ENCODE assay signal across 21 mouse cellular contexts in genomic region chr2:174226660-174227059, GRCm38 (mm10).
"Had no signal": no experiment of that assay in that cellular context is flagged by ENCODE, and none has a peak within 500 bp of the region (broad histone marks: within the 10 kb centered on the region; RNA-seq: fewer than 3 reads in every experiment).

No protein-coding gene starts in this region.

- H3K9ac ChIP-seq: limb, embryonic 13.5 days; liver, embryonic 12.5 days; liver, embryonic 15.5 days; lung, embryonic 15.5 days; midbrain, embryonic 13.5 days had no signal

- H3K27ac ChIP-seq: kidney, postnatal 0 days; layer of hippocampus, adult 2 months; limb, embryonic 10.5 days; limb, embryonic 13.5 days; liver, embryonic 12.5 days; liver, embryonic 15.5 days; lung, embryonic 15.5 days; midbrain, embryonic 10.5 days; midbrain, embryonic 13.5 days had no signal

- H3K9me3 ChIP-seq: limb, embryonic 10.5 days; limb, embryonic 13.5 days; liver, embryonic 12.5 days; liver, embryonic 15.5 days; lung, embryonic 15.5 days; megakaryocyte, embryonic 14.5 days; midbrain, embryonic 10.5 days; midbrain, embryonic 13.5 days had no signal

- H3K27me3 ChIP-seq: limb, embryonic 13.5 days; liver, embryonic 12.5 days; liver, embryonic 15.5 days; lung, embryonic 15.5 days; megakaryocyte, embryonic 14.5 days; midbrain, embryonic 13.5 days had no signal

- DNase-seq: kidney, adult 2 months; kidney, postnatal 25 days; layer of hippocampus, adult 9-11 months; liver; lung, adult 18-20 months; lung, postnatal 10 days; lung, postnatal 36 days; right cerebral cortex, postnatal 14 days; right cerebral cortex, postnatal 4 days; thymus, postnatal 25 days had no signal

- H3K4me1 ChIP-seq: limb, embryonic 10.5 days; limb, embryonic 13.5 days; liver, embryonic 12.5 days; liver, embryonic 15.5 days; lung, embryonic 15.5 days; megakaryocyte, embryonic 14.5 days; midbrain, embryonic 10.5 days; midbrain, embryonic 13.5 days had no signal

- H3K4me3 ChIP-seq: layer of hippocampus, adult 2 months; limb, embryonic 10.5 days; limb, embryonic 13.5 days; liver, embryonic 12.5 days; liver, embryonic 15.5 days; lung, embryonic 15.5 days; megakaryocyte, embryonic 14.5 days; midbrain, embryonic 10.5 days; midbrain, embryonic 13.5 days had no signal

- ATAC-seq: liver, embryonic 12.5 days; midbrain, embryonic 13.5 days; midbrain, embryonic 16.5 days had no signal

- H3K4me2 ChIP-seq: limb, embryonic 13.5 days; liver, embryonic 12.5 days; liver, embryonic 15.5 days; lung, embryonic 15.5 days; midbrain, embryonic 13.5 days had no signal

- H3K36me3 ChIP-seq: limb, embryonic 10.5 days; limb, embryonic 13.5 days; liver, embryonic 12.5 days; liver, embryonic 15.5 days; lung, embryonic 15.5 days; midbrain, embryonic 10.5 days; midbrain, embryonic 13.5 days had no signal
